Mouse (Mus musculus) kidney, adult 2 months (tissue): ENCODE results near the gene Unc13c.

Source experiments
- CTCF ChIP-seq: fragments of 200-500 bp; conservative IDR thresholded peaks from 2 replicates; pipeline ENCODE4 v1.5.1; 2011; ENCODE audit warnings: low read depth, mild to moderate bottlenecking, control low read depth, low read length, moderate library complexity, mixed read lengths; ENCODE audit not compliant: insufficient read depth, insufficient read length
- POLR2A ChIP-seq: fragments of 200-500 bp; IDR thresholded peaks from one replicate; pipeline ENCODE4 v1.6.1; 2011; ENCODE audit warnings: low read depth, low read length, control low read depth

GRCm38 (mm10) chr9:73612896-73613295 is 355.9 kb downstream of the Unc13c start:
- no peak for TF ChIP-seq POLR2A
- no peak for TF ChIP-seq CTCF
